Mouse (Mus musculus): ENCODE measurements around the gene Car3. TPM values are rescaled to one million over a fixed set of nuclear protein-coding genes. Genes with fewer than 3 reads are reported as not detected.

Car3 gene
- polyA plus RNA-seq, 1 experiment: 5.3 TPM

DNA sequence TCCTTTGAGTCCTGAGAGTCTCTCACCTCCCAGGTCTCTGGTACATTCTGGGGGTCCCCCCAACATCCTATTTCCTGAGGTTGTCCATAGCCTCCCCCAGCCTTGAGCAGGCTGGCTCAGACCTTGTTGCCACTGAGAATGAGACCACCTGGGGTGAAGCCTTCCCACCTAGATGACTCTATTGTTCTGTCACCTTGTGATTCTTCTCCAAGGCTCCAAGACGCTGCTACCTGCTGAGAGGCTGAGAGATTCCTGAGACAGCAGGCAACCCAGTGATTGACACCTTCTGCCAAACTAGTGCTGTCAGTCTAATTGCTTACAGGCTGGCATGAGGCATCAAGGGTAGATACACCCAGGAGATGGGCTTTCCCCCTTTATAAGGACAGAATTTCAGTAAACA is 44.0 kb downstream of the Car3 start:
- Histone ChIP-seq H3K4me1 (ENCODE audit: control insufficient read depth, insufficient read depth, insufficient read length, low read length) (no peaks in the 10 kb centered on the region), H3K36me3 (ENCODE audit: control insufficient read depth, insufficient read depth, low read length) (no peaks in the 10 kb centered on the region), H3K4me3 (ENCODE audit: low read depth, low read length) (no peak overlapping the region), H3K27me3 (ENCODE audit: control insufficient read depth, insufficient read depth, low read length) (no peaks in the 10 kb centered on the region), H3K27ac (ENCODE audit: insufficient read depth, low read depth, low read length) (no peak overlapping the region)
- TF ChIP-seq CTCF (IDR thresholded peaks at IDR 0.05; ENCODE audit: extremely low read depth, insufficient read length, insufficient replicate concordance, low read depth, low read length): no peak
- no peak for TF ChIP-seq POLR2A (IDR thresholded peaks at IDR 0.05; ENCODE audit: low read depth, low read length)
- 80% methylated on average over 1 of the region's 1 CpGs for WGBS

DNA sequence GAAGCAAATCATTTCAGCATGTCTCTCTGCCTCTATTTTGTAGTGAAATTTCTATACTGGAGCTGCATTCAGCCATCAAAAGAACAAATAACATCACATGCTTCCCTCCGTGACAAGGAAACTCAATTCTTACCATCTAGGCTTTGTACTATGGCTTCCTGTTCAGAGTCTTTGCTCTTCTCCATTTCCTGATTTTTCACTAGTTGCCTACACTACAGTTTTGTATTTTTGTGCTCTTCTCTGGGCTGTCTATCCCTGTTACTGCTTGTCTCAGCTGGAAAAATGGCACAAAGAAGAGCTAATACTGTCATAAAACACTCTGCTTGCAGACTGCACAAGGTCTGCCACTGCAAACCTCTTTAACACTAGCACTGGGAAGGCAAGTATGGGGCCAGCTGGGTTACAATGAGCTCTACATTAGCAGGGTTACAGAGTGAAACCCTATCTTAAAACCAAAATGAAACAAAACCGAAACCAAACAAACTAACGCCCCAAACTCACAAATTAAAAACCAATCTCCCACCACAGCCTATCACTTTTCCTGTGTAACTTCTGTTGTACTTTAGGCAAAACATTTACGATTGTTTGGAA is 48.8 kb downstream of the Car3 start:
- Histone ChIP-seq H3K27ac (ENCODE audit: insufficient read depth, low read depth, low read length) (no peak overlapping the region), H3K36me3 (ENCODE audit: control insufficient read depth, insufficient read depth, low read length) (no peaks in the 10 kb centered on the region), H3K27me3 (ENCODE audit: control insufficient read depth, insufficient read depth, low read length) (no peaks in the 10 kb centered on the region), H3K4me3 (ENCODE audit: low read depth, low read length) (no peak overlapping the region), H3K4me1 (ENCODE audit: control insufficient read depth, insufficient read depth, insufficient read length, low read length) (no peaks in the 10 kb centered on the region)
- 63% methylated on average over 4 of the region's 4 CpGs for WGBS
- TF ChIP-seq POLR2A (IDR thresholded peaks at IDR 0.05; ENCODE audit: low read depth, low read length): no peak
- TF ChIP-seq CTCF (IDR thresholded peaks at IDR 0.05; ENCODE audit: extremely low read depth, insufficient read length, insufficient replicate concordance, low read depth, low read length): no peak

DNA sequence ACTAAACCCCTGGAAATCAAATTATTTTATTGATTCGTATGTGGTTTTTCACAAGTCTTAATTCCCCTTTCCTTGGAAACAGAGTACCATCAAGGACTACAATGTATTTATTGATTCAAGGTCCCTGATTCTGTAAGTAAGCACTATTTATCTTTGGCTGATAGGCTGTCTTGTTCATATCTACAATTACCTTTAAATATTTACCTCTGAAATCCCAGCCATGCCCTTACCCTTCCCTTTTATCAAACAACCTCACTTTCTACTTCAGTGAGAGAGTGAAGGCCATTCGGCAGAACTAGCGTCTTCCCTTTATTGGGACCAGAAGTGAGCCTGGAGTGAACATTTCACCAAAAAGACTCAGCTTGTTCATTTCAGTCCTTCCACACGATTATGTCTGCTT is 50.5 kb downstream of the Car3 start:
- no peak for TF ChIP-seq CTCF (IDR thresholded peaks at IDR 0.05; ENCODE audit: extremely low read depth, insufficient read length, insufficient replicate concordance, low read depth, low read length)
- TF ChIP-seq POLR2A (IDR thresholded peaks at IDR 0.05; ENCODE audit: low read depth, low read length): no peak
- no peaks in the 10 kb centered on the region for H3K4me1 ChIP-seq (ENCODE audit: control insufficient read depth, insufficient read depth, insufficient read length, low read length)
- H3K36me3 ChIP-seq (ENCODE audit: control insufficient read depth, insufficient read depth, low read length): no peaks in the 10 kb centered on the region
- no peaks in the 10 kb centered on the region for H3K27me3 ChIP-seq (ENCODE audit: control insufficient read depth, insufficient read depth, low read length)
- WGBS: 39% methylated on average over 4 of the region's 4 CpGs
- no peak overlapping the region for H3K4me3 ChIP-seq (ENCODE audit: low read depth, low read length)
- H3K27ac ChIP-seq (ENCODE audit: insufficient read depth, low read depth, low read length): no peak overlapping the region

DNA sequence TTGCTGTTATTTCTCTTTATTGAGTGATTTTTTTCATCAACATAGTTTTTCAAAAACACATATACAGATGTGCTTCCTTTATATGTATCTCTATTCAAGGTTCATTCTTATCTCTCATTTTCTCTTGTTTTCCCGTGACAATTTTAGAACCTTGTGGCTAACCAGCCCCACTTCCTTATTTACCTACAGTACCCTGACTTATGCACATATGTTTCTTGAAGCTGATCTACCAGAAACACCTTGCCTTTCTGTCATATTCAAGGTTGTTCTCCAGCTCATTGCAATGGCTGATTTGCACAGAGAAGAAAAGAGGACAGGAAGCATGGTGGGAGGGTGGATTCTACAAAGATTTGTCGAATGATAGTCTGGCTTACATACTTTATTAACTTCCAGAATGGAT is 52.0 kb downstream of the Car3 start:
- no peak for TF ChIP-seq POLR2A (IDR thresholded peaks at IDR 0.05; ENCODE audit: low read depth, low read length)
- TF ChIP-seq CTCF (IDR thresholded peaks at IDR 0.05; ENCODE audit: extremely low read depth, insufficient read length, insufficient replicate concordance, low read depth, low read length): no peak
- no peak overlapping the region for H3K27ac ChIP-seq (ENCODE audit: insufficient read depth, low read depth, low read length)
- WGBS: 70% methylated on average over 2 of the region's 2 CpGs
- no peaks in the 10 kb centered on the region for H3K36me3 ChIP-seq (ENCODE audit: control insufficient read depth, insufficient read depth, low read length)
- H3K4me3 ChIP-seq (ENCODE audit: low read depth, low read length): no peak overlapping the region
- H3K4me1 ChIP-seq (ENCODE audit: control insufficient read depth, insufficient read depth, insufficient read length, low read length): no peaks in the 10 kb centered on the region
- H3K27me3 ChIP-seq (ENCODE audit: control insufficient read depth, insufficient read depth, low read length): no peaks in the 10 kb centered on the region

GRCm38 (mm10) chr3:14917261-14917660 is 53.9 kb downstream of the Car3 start:
- 74% methylated on average over 2 of the region's 2 CpGs for WGBS

More at GRCm38 (mm10) chr3:14917261-14917660, 53.9 kb downstream of the Car3 start:
- Histone ChIP-seq H3K27me3 (ENCODE audit: control insufficient read depth, insufficient read depth, low read length) (no peaks in the 10 kb centered on the region), H3K27ac (ENCODE audit: insufficient read depth, low read depth, low read length) (no peak overlapping the region), H3K36me3 (ENCODE audit: control insufficient read depth, insufficient read depth, low read length) (no peaks in the 10 kb centered on the region), H3K4me1 (ENCODE audit: control insufficient read depth, insufficient read depth, insufficient read length, low read length) (no peaks in the 10 kb centered on the region), H3K4me3 (ENCODE audit: low read depth, low read length) (no peak overlapping the region)
- TF ChIP-seq CTCF (IDR thresholded peaks at IDR 0.05; ENCODE audit: extremely low read depth, insufficient read length, insufficient replicate concordance, low read depth, low read length) (no peak), POLR2A (IDR thresholded peaks at IDR 0.05; ENCODE audit: low read depth, low read length) (no peak)

Other genes with a start within 250 kb of the Car3 start
- gene Car13, start 221.8 kb upstream of the Car3 start, polyA plus RNA-seq (2012; rRNA removed): 4.8 and 14.1 TPM in 2 replicates
- gene Car1, start 55.1 kb upstream of the Car3 start, polyA plus RNA-seq (2012; rRNA removed): not detected in 2 replicates
- 23.6 and 721 TPM in 2 replicates for gene Car2, start 22.8 kb downstream of the Car3 start, polyA plus RNA-seq (2012; rRNA removed)

Data from small intestine, adult 2 months (tissue).